Mouse (Mus musculus): ENCODE measurements at regions not wholly inside any gene's neighbourhood (a gene's known extent, or its start where the extent isn't known, plus 50 kb on each side); places are given as distances from the start of the nearest gene placed in this dataset.
A peak's percentile ranks its signal among the peaks of the same experiment; 100 is the strongest.

- DNase-seq (ENCODE audit: extremely low spot score in 1 of 2, low spot score in 1 of 2) = no peak
Observed at GRCm38 (mm10) chr8:30946154-30947065, 2482.1 kb upstream of the 5930422O12Rik start.

GRCm38 (mm10) chr8:30952818-30953217, 2475.7 kb upstream of the 5930422O12Rik start:
- no peak for DNase-seq (ENCODE audit: extremely low spot score in 1 of 2, low spot score in 1 of 2)

GRCm38 (mm10) chr8:30959436-30960180, 2468.9 kb upstream of the 5930422O12Rik start:
- no peak for DNase-seq (ENCODE audit: extremely low spot score in 1 of 2, low spot score in 1 of 2)

GRCm38 (mm10) chr8:30960486-30960885, 2468.0 kb upstream of the 5930422O12Rik start:
- no peak for DNase-seq (ENCODE audit: extremely low spot score in 1 of 2, low spot score in 1 of 2)

- DNase-seq (ENCODE audit: extremely low spot score in 1 of 2, low spot score in 1 of 2) = no peak
Observed at GRCm38 (mm10) chr8:30962207-30962606, 2466.3 kb upstream of the 5930422O12Rik start.

GRCm38 (mm10) chr8:30982814-30983213, 2445.7 kb upstream of the 5930422O12Rik start:
- DNase-seq (ENCODE audit: extremely low spot score in 1 of 2, low spot score in 1 of 2) = no peak

- DNase-seq (ENCODE audit: extremely low spot score in 1 of 2, low spot score in 1 of 2) = no peak
Observed at GRCm38 (mm10) chr8:30988051-30988450, 2440.5 kb upstream of the 5930422O12Rik start.

- DNase-seq (ENCODE audit: extremely low spot score in 1 of 2, low spot score in 1 of 2) = no peak
Observed at GRCm38 (mm10) chr8:30998657-30999056, 2429.9 kb upstream of the 5930422O12Rik start.

GRCm38 (mm10) chr8:31000120-31000519, 2428.4 kb upstream of the 5930422O12Rik start:
- peak in 1 of 2 experiments; percentile 50 for DNase-seq (ENCODE audit: extremely low spot score in 1 of 2, low spot score in 1 of 2)

GRCm38 (mm10) chr8:31001980-31002730, 2426.4 kb upstream of the 5930422O12Rik start:
- no peak for DNase-seq (ENCODE audit: extremely low spot score in 1 of 2, low spot score in 1 of 2)

- DNase-seq (ENCODE audit: extremely low spot score in 1 of 2, low spot score in 1 of 2) = peak in 1 of 2 experiments; percentile 62
Observed at GRCm38 (mm10) chr8:31008309-31008708, 2420.2 kb upstream of the 5930422O12Rik start.

GRCm38 (mm10) chr8:31012068-31012467, 2416.4 kb upstream of the 5930422O12Rik start:
- no peak for DNase-seq (ENCODE audit: extremely low spot score in 1 of 2, low spot score in 1 of 2)

- DNase-seq (ENCODE audit: extremely low spot score in 1 of 2, low spot score in 1 of 2) = peak in 1 of 2 experiments; percentile 83
Observed at GRCm38 (mm10) chr8:31031721-31032591, 2396.6 kb upstream of the 5930422O12Rik start.

- DNase-seq (ENCODE audit: extremely low spot score in 1 of 2, low spot score in 1 of 2) = peak; percentile 84 to 97
Observed at GRCm38 (mm10) chr8:31033281-31033680, 2395.2 kb upstream of the 5930422O12Rik start.

GRCm38 (mm10) chr8:31036892-31037291, 2391.6 kb upstream of the 5930422O12Rik start:
- DNase-seq (ENCODE audit: extremely low spot score in 1 of 2, low spot score in 1 of 2) = no peak
